Mouse (Mus musculus) embryonic stem cell, embryonic (primary cell): ENCODE measurements around the gene Pdp2.

Experiments
- CTCF ChIA-PET, 4 experiments: fragments of 300-600 bp in 2 of 4; fragments of 350-600 bp in 2 of 4; sonication (Branson Sonifier 250); formaldehyde crosslinking; loops; one replicate each; lab custom pipeline; 2022; ENCODE audit warnings: inconsistent platforms in 2 of 4; lab: Charles Lee
- POLR2A ChIA-PET, 4 experiments: fragments of 300-600 bp in 2 of 4; fragments of 350-600 bp in 2 of 4; sonication (Branson Sonifier 250); formaldehyde crosslinking; loops; one replicate each; lab custom pipeline; 2022; ENCODE audit warnings: antibody characterized with exemption in 4 of 4, inconsistent platforms in 1 of 4; lab: Charles Lee

The Pdp2 gene

GRCm38 (mm10) chr8:104610185-104610766 is 19.0 kb downstream of the Pdp2 start:
- ChIA-PET POLR2A (interaction anchor here in 1 of 4 experiments (1.2 kb wide), 1 partner anchor 8 kb away, joined by 3 read pairs; no protein-coding TSS in a partner anchor), CTCF (interaction anchor here in 2 of 4 experiments (0.6 to 1.0 kb wide), 4 partner anchors 33 to 703 kb away, joined by 3 to 8 read pairs (median 4); no protein-coding TSS in a partner anchor)

- POLR2A ChIA-PET, result interaction anchor here in 1 of 4 experiments (1.1 kb wide), 1 partner anchor 8 kb away, joined by 3 read pairs; no protein-coding TSS in a partner anchor
- CTCF ChIA-PET, result interaction anchor here in 3 of 4 experiments (0.6 to 1.3 kb wide), 3 partner anchors 9 to 510 kb away, joined by 3 to 7 read pairs (median 4); no protein-coding TSS in a partner anchor
These were observed 20.4 kb downstream of the Pdp2 start for GRCm38 (mm10) chr8:104611613-104612012.

GRCm38 (mm10) chr8:104613119-104613518 is 21.9 kb downstream of the Pdp2 start:
- ChIA-PET CTCF (interaction anchor here in 2 of 4 experiments (0.6 to 1.2 kb wide), 2 partner anchors 11 kb away, joined by 3 read pairs; no protein-coding TSS in a partner anchor), POLR2A (no interaction called here)

- ChIA-PET POLR2A (no interaction called here), CTCF (interaction anchor here in 1 of 4 experiments (0.6 to 1.3 kb wide), 2 partner anchors 18 to 35 kb away, joined by 3 read pairs; no protein-coding TSS in a partner anchor)
These were observed 29.5 kb downstream of the Pdp2 start for GRCm38 (mm10) chr8:104620765-104621164.

GRCm38 (mm10) chr8:104624161-104624560 is 32.9 kb downstream of the Pdp2 start, which contains the start of gene Cdh16:
Cdh16 (minus strand) TSS chr8:104624396.
- ChIA-PET CTCF (interaction anchor here in 2 of 4 experiments (0.7 to 1.0 kb wide), 2 partner anchors 21 to 280 kb away, joined by 4 to 5 read pairs; no protein-coding TSS in a partner anchor), POLR2A (interaction anchor here in 2 of 4 experiments (0.6 to 0.9 kb wide), 3 partner anchors 18 to 664 kb away, joined by 3 to 6 read pairs (median 5); no protein-coding TSS in a partner anchor)

- ChIA-PET POLR2A (interaction anchor here in 1 of 4 experiments (0.5 to 0.7 kb wide), 3 partner anchors 8 to 202 kb away, joined by 3 to 4 read pairs (median 3); no protein-coding TSS in a partner anchor), CTCF (interaction anchor here in 3 of 4 experiments (0.6 to 0.9 kb wide), 5 partner anchors 24 to 771 kb away, joined by 3 to 9 read pairs (median 4); no protein-coding TSS in a partner anchor)
These were observed 36.0 kb downstream of the Pdp2 start for GRCm38 (mm10) chr8:104627065-104627740.

- POLR2A ChIA-PET, result no interaction called here
- CTCF ChIA-PET, result no interaction called here
These were observed 37.2 kb downstream of the Pdp2 start for GRCm38 (mm10) chr8:104628402-104628801.

GRCm38 (mm10) chr8:104629306-104630110 is 38.3 kb downstream of the Pdp2 start:
- CTCF ChIA-PET, result no interaction called here
- POLR2A ChIA-PET, result interaction anchor here in 1 of 4 experiments (0.6 kb wide), 1 partner anchor 1125 kb away, joined by 3 read pairs; no protein-coding TSS in a partner anchor

GRCm38 (mm10) chr8:104630111-104630479 is 38.8 kb downstream of the Pdp2 start:
- ChIA-PET POLR2A (no interaction called here), CTCF (interaction anchor here in 1 of 4 experiments (2.1 kb wide), 1 partner anchor 27 kb away, joined by 8 read pairs; no protein-coding TSS in a partner anchor)

- ChIA-PET POLR2A (no interaction called here), CTCF (interaction anchor here in 2 of 4 experiments (0.7 to 2.1 kb wide), 2 partner anchors 27 to 28 kb away, joined by 3 to 8 read pairs; no protein-coding TSS in a partner anchor)
These were observed 39.3 kb downstream of the Pdp2 start for GRCm38 (mm10) chr8:104630574-104630973.

GRCm38 (mm10) chr8:104630981-104631663 is 39.9 kb downstream of the Pdp2 start, which contains the start of gene Rrad:
Rrad (minus strand) TSS chr8:104631327.
- POLR2A ChIA-PET, result interaction anchor here in 2 of 4 experiments (0.6 to 1.0 kb wide), 2 partner anchors 11 to 544 kb away, joined by 3 read pairs; partner anchors contain the start of gene Ciao2b (in 1 of the 2)
- CTCF ChIA-PET, result interaction anchor here (0.6 to 2.1 kb wide), 7 partner anchors 28 to 629 kb away, joined by 3 to 13 read pairs (median 6); no protein-coding TSS in a partner anchor

- CTCF ChIA-PET, result interaction anchor here in 3 of 4 experiments (0.7 to 2.1 kb wide), 4 partner anchors 29 to 67 kb away, joined by 3 to 10 read pairs (median 7); no protein-coding TSS in a partner anchor
- POLR2A ChIA-PET, result interaction anchor here in 2 of 4 experiments (0.6 to 1.0 kb wide), 4 partner anchors 10 to 97 kb away, joined by 3 to 4 read pairs (median 3); partner anchors contain the start of gene Ciao2b (in 1 of the 2)
These were observed 40.7 kb downstream of the Pdp2 start for GRCm38 (mm10) chr8:104631975-104632374.

GRCm38 (mm10) chr8:104632486-104632885 is 41.2 kb downstream of the Pdp2 start:
- ChIA-PET POLR2A (interaction anchor here in 1 of 4 experiments (0.6 to 0.9 kb wide), 3 partner anchors 24 to 96 kb away, joined by 3 to 4 read pairs (median 3); no protein-coding TSS in a partner anchor), CTCF (interaction anchor here in 3 of 4 experiments (0.7 to 2.1 kb wide), 3 partner anchors 29 to 68 kb away, joined by 6 to 10 read pairs (median 8); no protein-coding TSS in a partner anchor)

- ChIA-PET CTCF (no interaction called here), POLR2A (interaction anchor here in 1 of 4 experiments (0.9 kb wide), 1 partner anchor 31 kb away, joined by 4 read pairs; no protein-coding TSS in a partner anchor)
These were observed 42.0 kb downstream of the Pdp2 start for GRCm38 (mm10) chr8:104633156-104633744.

GRCm38 (mm10) chr8:104635004-104635710 is 43.9 kb downstream of the Pdp2 start:
- CTCF ChIA-PET, result interaction anchor here in 1 of 4 experiments (1.2 kb wide), 1 partner anchor 64 kb away, joined by 4 read pairs; no protein-coding TSS in a partner anchor
- POLR2A ChIA-PET, result no interaction called here

GRCm38 (mm10) chr8:104638010-104638409 is 46.8 kb downstream of the Pdp2 start:
- ChIA-PET CTCF (interaction anchor here in 2 of 4 experiments (0.6 to 1.3 kb wide), 3 partner anchors 35 to 41 kb away, joined by 3 to 4 read pairs (median 4); no protein-coding TSS in a partner anchor), POLR2A (no interaction called here)
